Mouse (Mus musculus) adrenal gland, postnatal 4 days (tissue): ENCODE measurements at regions not wholly inside any gene's neighbourhood (a gene's known extent, or its start where the extent isn't known, plus 50 kb on each side); places are given as distances from the start of the nearest gene placed in this dataset.

Source experiments
- DNase-seq, 2 experiments: peaks; one replicate each; pipeline ENCODE4 v3.0.0; 2021 to 2022; ENCODE audit warnings: low spot score in 2 of 2, mixed read lengths in 2 of 2

GRCm38 (mm10) chr12:92672396-92672795, 823.4 kb upstream of the Sel1l start:
- DNase-seq, result no peak

GRCm38 (mm10) chr12:92646634-92647033, 797.7 kb upstream of the Sel1l start:
- no peak for DNase-seq

GRCm38 (mm10) chr12:92645006-92645624, 796.2 kb upstream of the Sel1l start:
- DNase-seq, result no peak

- no peak for DNase-seq
Observed at GRCm38 (mm10) chr12:92619120-92619519, 770.2 kb upstream of the Sel1l start.

- no peak for DNase-seq
Observed at GRCm38 (mm10) chr12:92618519-92618918, 769.6 kb upstream of the Sel1l start.

- no peak for DNase-seq
Observed at GRCm38 (mm10) chr12:92601673-92602072, 752.7 kb upstream of the Sel1l start.

- no peak for DNase-seq
Observed at GRCm38 (mm10) chr12:92589725-92590124, 740.8 kb upstream of the Sel1l start.

GRCm38 (mm10) chr12:92589305-92589704, 740.3 kb upstream of the Sel1l start:
- no peak for DNase-seq

- no peak for DNase-seq
Observed at GRCm38 (mm10) chr12:92578596-92578995, 729.6 kb upstream of the Sel1l start.
